Mouse (Mus musculus) embryonic facial prominence, embryonic 15.5 days (tissue): Measurements from ENCODE around the gene Faap24. TPM values are rescaled to one million over a fixed set of nuclear protein-coding genes. Genes with fewer than 3 reads are reported as not detected.

ENCODE experiments used
- ATAC-seq: fragments of 200-750 bp; cut with Nextera tagmentation; 2 replicates; pipeline ENCODE4 v1.8.0; 2017; ENCODE audit warnings: low read depth, moderate TSS enrichment; ENCODE audit not compliant: insufficient number of reproducible peaks, low FRiP score, low TSS enrichment
- H3K27ac ChIP-seq: fragments of 300-500 bp; sonication (generic); replicated peaks from 2 replicates; pipeline ENCODE4 v1.5.1; 2015; ENCODE audit warnings: mild to moderate bottlenecking, inconsistent platforms
- H3K27me3 ChIP-seq: fragments of 300-500 bp; sonication (generic); 2 replicates; pipeline ENCODE4 v1.6.1; 2015; ENCODE audit warnings: inconsistent platforms
- H3K36me3 ChIP-seq: fragments of 300-500 bp; sonication (generic); 2 replicates; pipeline ENCODE4 v1.6.1; 2015; ENCODE audit warnings: mild to moderate bottlenecking, inconsistent platforms
- H3K4me1 ChIP-seq: fragments of 300-500 bp; sonication (generic); 2 replicates; pipeline ENCODE4 v1.6.1; 2015; ENCODE audit warnings: inconsistent platforms
- H3K4me2 ChIP-seq: fragments of 300-500 bp; sonication (generic); replicated peaks from 2 replicates; pipeline ENCODE4 v1.6.1; 2015; ENCODE audit warnings: mild to moderate bottlenecking, inconsistent platforms
- H3K4me3 ChIP-seq: fragments of 300-500 bp; sonication (generic); replicated peaks from 2 replicates; pipeline ENCODE4 v1.5.1; 2015; ENCODE audit warnings: mild to moderate bottlenecking, inconsistent platforms
- H3K9ac ChIP-seq: fragments of 300-500 bp; sonication (generic); 2 replicates; pipeline ENCODE4 v1.6.1; 2015; ENCODE audit warnings: inconsistent platforms
- H3K9me3 ChIP-seq: fragments of 300-500 bp; sonication (generic); replicated peaks from 2 replicates; pipeline ENCODE4 v1.6.1; 2016; ENCODE audit warnings: inconsistent platforms
- WGBS: fragments of 180-500 bp; shearing (Covaris S2); methylation state at CpG from one replicate; pipeline ENCODE4 v1.1.7; 2015; 5-methylcytosine and 5-hydroxymethylcytosine counted together
- polyA plus RNA-seq: library from polyadenylated mRNA; unstranded; fragments of >200 nt; fragmentation: Nextera tagmentation; extraction: Ambion mirVana; gene quantifications from 2 replicates; pipeline ENCODE4 v1.2.1, GENCODE M21; 2015

Faap24 gene
- polyA plus RNA-seq, 1 experiment from 2014 or later: 15.6 TPM

DNA sequence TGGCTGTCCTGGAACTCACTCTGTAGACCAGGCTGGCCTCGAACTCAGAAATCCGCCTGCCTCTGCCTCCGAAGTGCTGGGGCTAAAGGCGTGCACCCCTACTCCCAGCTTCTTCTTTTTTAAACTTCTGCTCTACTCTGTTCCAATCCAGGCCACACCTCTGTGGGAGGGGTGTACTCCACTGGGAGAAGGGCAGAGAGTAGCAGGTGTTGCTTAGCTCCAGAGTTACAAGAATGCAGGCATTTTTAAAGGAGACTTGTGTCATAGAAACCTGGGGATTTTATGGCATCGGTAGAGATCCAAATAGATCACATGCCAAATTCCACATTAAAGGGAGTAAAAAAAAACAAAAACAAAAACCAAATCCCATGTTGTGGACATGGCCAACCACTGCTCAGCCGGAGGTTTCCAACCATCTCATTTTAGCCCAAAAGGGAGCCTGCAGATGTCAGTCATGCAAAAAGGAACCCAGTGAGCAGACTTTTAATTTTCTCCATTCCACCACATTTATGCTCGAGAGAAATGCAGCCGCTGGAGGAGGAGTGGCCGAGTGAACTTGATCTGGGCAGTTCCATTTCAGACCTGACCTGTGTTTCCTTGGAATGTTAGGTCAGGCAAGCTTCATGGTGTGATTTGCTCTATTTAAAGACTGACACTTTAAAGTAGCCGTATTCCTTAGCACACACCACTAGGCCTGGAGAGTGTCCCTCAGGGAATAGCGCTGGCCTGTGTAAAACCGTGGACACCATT is 31.3 kb downstream of the Faap24 start:
- no peak overlapping the region for H3K27ac ChIP-seq
- no peak overlapping the region for H3K4me3 ChIP-seq
- H3K9ac ChIP-seq: no peak overlapping the region
- H3K9me3 ChIP-seq: no peaks in the 10 kb centered on the region
- H3K36me3 ChIP-seq: no peaks in the 10 kb centered on the region
- H3K4me1 ChIP-seq: no peaks in the 10 kb centered on the region
- 54% methylated on average over 12 of the region's 12 CpGs for WGBS
- peak; percentile 51; the same call in 1 of the 2 replicates for ATAC-seq
- no peak overlapping the region for H3K4me2 ChIP-seq
- no peaks in the 10 kb centered on the region for H3K27me3 ChIP-seq

DNA sequence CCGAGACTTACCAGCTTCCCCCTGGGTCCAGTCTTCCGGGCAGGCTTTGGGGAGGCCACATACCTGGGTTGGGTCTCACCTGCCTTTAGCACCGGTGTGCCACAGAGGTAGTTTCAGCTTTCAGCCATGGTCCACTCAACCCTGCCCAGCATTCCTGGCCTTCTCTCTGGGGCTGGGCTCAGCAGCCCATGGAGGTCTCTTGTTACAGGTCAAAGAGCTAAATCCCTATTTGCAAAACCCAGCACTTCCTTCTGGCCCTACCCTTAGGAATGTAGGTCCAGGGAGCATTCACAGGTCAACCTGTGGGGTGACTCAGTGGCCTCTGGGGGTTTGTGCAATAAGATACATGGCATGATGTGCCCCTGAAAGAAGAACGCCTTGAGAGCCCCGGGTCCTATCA is 33.8 kb downstream of the Faap24 start:
- H3K27me3 ChIP-seq: no peaks in the 10 kb centered on the region
- ATAC-seq: peak; percentile 12; the same call in 1 of the 2 replicates

DNA sequence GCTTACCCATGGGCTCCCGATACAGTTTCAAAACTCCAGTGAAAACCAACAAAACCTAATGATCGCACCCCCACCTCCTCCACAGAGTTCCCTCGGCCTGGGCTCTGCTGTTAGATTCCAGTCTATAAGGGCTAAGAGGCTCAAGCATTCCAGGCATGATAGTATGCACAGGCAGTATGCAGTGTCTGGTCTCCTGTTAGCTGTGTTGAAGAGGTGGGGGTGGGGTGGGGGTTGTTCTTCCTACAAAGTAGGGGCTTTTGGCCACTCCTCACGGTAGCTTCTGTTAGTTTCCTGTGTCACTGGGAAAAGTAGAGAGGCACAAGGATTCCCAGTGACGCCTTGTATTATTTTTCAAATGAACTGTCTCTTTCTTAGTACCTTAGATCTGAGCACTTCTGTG is 34.4 kb downstream of the Faap24 start:
- no peak for ATAC-seq
- H3K27me3 ChIP-seq: no peaks in the 10 kb centered on the region
- no peak overlapping the region for H3K4me2 ChIP-seq
- no peak overlapping the region for H3K27ac ChIP-seq
- no peaks in the 10 kb centered on the region for H3K9me3 ChIP-seq
- no peak overlapping the region for H3K9ac ChIP-seq
- no peak overlapping the region for H3K4me3 ChIP-seq
- WGBS: 45% methylated on average over 5 of the region's 5 CpGs
- H3K36me3 ChIP-seq: no peaks in the 10 kb centered on the region
- H3K4me1 ChIP-seq: no peaks in the 10 kb centered on the region

More for the DNA sequence above, 33.8 kb downstream of the Faap24 start:
- Histone ChIP-seq H3K9me3 (no peaks in the 10 kb centered on the region), H3K9ac (no peak overlapping the region), H3K4me2 (no peak overlapping the region), H3K4me3 (no peak overlapping the region), H3K36me3 (no peaks in the 10 kb centered on the region), H3K4me1 (no peaks in the 10 kb centered on the region), H3K27ac (no peak overlapping the region)
- 62% methylated on average over 5 of the region's 5 CpGs for WGBS

DNA sequence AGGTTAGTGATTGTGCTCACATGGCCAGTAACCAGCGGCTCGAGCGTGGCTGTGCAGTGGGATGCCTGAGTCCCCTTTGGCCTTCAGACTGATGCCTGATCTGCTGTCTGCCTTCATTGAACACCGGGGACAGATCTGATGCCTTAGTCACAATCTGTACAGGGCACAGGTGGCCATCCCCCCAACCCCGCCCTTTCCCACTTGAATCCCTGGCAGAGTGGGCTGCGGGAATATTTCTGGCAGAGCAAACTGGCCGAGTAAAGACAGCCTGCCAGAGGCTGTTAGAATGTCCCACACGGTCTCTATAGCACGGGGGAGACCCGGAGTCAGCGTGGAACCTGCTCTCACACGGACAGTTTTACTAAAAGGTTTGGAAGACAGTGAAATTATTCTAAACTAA is 39.0 kb downstream of the Faap24 start:
- Histone ChIP-seq H3K4me1 (no peaks in the 10 kb centered on the region), H3K36me3 (no peaks in the 10 kb centered on the region), H3K27ac (no peak overlapping the region), H3K27me3 (no peaks in the 10 kb centered on the region), H3K9me3 (no peaks in the 10 kb centered on the region), H3K9ac (no peak overlapping the region), H3K4me3 (no peak overlapping the region), H3K4me2 (no peak overlapping the region)
- WGBS: 84% methylated on average over 12 of the region's 12 CpGs
- no peak for ATAC-seq

DNA sequence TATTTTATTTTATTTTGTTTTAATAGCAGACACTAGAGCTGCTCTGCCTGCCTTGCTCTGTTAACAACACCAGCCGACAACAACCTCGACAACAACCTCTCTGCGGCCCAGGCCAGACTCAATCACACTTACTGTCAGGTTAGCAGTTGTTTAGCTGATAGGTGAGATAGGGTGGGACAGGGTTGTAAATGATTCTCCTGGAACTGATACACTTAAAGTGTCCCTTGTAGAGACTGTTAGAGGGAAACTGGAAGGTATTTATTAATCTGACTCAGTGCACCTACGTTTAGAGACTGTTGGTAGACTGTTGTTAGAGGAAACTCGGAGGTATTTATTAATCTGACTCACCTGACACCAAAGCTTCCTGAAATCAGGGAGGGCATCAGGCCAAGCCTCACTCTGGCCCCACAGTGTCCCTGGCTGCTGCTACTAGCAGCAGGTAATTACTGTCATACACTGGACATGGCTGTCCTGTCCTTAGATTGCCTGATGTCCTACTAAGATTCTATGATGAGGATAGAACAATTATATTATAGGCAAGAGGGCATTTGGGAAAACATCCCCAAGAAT is 41.2 kb downstream of the Faap24 start:
- no peak overlapping the region for H3K4me3 ChIP-seq
- no peaks in the 10 kb centered on the region for H3K27me3 ChIP-seq
- H3K4me1 ChIP-seq: no peaks in the 10 kb centered on the region
- WGBS: 72% methylated on average over 5 of the region's 5 CpGs
- H3K9me3 ChIP-seq: no peaks in the 10 kb centered on the region
- no peaks in the 10 kb centered on the region for H3K36me3 ChIP-seq
- H3K9ac ChIP-seq: no peak overlapping the region
- H3K27ac ChIP-seq: no peak overlapping the region
- no peak for ATAC-seq
- no peak overlapping the region for H3K4me2 ChIP-seq

DNA sequence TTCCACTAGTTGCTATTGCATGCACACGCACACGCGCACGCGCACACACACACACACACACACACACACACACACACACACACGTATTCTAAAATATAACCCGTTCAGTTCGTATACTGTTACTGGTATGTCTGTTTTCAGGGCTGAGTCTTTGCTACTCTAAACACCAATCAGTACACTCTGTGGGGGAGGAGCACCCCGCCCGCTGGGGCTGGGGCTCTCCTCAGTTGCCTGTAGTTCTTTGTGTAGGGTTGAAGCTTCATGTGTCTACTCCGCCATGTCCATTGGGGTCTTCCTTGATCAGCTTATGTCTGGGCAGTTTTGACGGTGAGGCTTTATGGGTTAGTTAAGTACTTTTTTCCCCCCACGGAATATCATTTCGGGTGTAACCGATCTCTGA is 43.3 kb downstream of the Faap24 start:
- H3K27ac ChIP-seq: no peak overlapping the region
- no peaks in the 10 kb centered on the region for H3K9me3 ChIP-seq
- no peak for ATAC-seq
- 92% methylated on average over 15 of the region's 15 CpGs for WGBS
- no peak overlapping the region for H3K4me3 ChIP-seq
- H3K9ac ChIP-seq: no peak overlapping the region
- no peaks in the 10 kb centered on the region for H3K36me3 ChIP-seq
- H3K27me3 ChIP-seq: no peaks in the 10 kb centered on the region
- no peak overlapping the region for H3K4me2 ChIP-seq
- no peaks in the 10 kb centered on the region for H3K4me1 ChIP-seq

DNA sequence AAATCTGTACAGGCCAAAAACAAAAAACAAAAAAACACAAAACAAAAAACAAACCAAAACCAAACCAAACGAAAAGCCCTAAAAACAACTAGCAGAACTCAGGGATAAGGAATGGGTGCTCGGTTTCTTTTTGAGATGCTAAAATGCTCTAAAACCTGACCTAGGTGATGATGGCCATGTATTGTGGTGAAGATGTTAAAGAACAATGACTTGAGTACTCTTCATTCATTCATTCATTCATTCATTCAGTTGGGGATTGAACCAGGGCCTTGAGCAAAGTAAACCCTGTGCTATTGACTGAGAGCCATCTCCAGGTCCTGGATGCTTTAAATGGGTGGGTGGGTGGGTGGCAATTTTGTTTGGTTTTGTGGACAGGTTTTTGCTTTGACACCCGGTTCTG is 45.5 kb downstream of the Faap24 start:
- H3K4me2 ChIP-seq: no peak overlapping the region
- H3K9ac ChIP-seq: no peak overlapping the region
- no peaks in the 10 kb centered on the region for H3K4me1 ChIP-seq
- H3K36me3 ChIP-seq: no peaks in the 10 kb centered on the region
- H3K9me3 ChIP-seq: no peaks in the 10 kb centered on the region
- ATAC-seq: no peak
- H3K27me3 ChIP-seq: no peaks in the 10 kb centered on the region
- no peak overlapping the region for H3K4me3 ChIP-seq
- WGBS: 89% methylated on average over 3 of the region's 3 CpGs
- H3K27ac ChIP-seq: no peak overlapping the region

DNA sequence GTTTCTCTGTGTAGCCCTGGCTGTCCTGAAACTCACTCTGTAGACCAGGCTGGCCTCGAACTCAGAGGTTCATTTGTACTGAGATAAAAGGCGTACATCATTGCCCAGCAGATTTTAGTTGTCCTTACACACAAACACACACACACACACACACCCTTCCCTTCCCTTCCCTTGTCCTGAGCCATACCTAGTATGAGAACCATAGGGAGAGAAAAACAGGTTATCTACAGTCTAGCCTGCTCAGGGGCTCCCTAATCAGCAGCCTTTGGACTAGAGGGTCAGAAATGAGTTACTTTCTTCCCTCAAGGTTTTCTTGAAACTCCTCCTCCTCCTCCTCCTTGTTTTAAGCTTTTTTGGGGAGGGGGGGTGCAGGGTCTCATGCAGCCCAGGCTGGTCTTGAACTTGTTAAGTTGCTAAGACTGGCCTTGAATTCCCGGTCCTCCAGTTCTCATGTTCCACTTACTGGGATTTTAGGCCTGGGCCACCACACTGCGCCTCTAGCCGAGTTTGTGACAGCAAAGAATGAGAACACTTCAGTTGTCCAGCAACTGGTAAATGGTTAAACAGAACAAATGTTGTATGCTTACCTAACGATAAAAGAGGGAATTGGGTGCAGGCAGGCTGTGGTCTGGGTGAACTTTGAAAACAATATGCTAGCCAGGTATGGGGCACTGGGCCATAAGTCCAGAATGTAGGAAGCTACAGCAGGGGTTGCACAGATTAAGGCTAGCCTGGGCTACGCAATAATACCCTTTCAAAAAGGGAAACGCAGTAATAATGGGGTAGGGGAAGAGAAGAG is 46.6 kb downstream of the Faap24 start:
- Histone ChIP-seq H3K36me3 (no peaks in the 10 kb centered on the region), H3K4me3 (no peak overlapping the region), H3K4me1 (no peaks in the 10 kb centered on the region), H3K27me3 (no peaks in the 10 kb centered on the region), H3K9ac (no peak overlapping the region), H3K9me3 (no peaks in the 10 kb centered on the region), H3K27ac (no peak overlapping the region), H3K4me2 (no peak overlapping the region)
- WGBS: 88% methylated on average over 8 of the region's 8 CpGs
- ATAC-seq: no peak

DNA sequence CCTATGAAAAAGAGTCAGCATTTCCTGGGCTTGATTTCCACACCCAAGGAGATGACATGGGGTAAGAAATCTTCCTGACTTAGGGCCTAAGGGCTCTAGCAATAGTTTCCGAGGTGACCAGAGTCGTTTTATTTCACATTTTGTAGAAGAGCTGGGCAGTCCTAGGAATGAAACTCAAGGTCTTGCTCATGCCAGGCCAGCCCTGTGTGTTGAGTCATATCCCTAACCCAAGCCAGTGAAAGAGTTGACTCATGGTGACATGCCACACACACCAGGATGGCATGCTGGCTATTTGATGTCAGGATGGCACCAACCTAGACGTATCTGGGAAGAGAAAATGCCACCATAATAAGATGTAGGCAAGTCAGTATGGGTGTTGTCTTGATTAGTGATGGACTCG is 47.6 kb downstream of the Faap24 start:
- H3K27me3 ChIP-seq: no peaks in the 10 kb centered on the region
- H3K27ac ChIP-seq: no peak overlapping the region
- no peak for ATAC-seq
- no peaks in the 10 kb centered on the region for H3K4me1 ChIP-seq
- 86% methylated on average over 4 of the region's 4 CpGs for WGBS
- no peak overlapping the region for H3K4me2 ChIP-seq
- no peaks in the 10 kb centered on the region for H3K36me3 ChIP-seq
- no peak overlapping the region for H3K9ac ChIP-seq
- no peak overlapping the region for H3K4me3 ChIP-seq
- no peaks in the 10 kb centered on the region for H3K9me3 ChIP-seq

DNA sequence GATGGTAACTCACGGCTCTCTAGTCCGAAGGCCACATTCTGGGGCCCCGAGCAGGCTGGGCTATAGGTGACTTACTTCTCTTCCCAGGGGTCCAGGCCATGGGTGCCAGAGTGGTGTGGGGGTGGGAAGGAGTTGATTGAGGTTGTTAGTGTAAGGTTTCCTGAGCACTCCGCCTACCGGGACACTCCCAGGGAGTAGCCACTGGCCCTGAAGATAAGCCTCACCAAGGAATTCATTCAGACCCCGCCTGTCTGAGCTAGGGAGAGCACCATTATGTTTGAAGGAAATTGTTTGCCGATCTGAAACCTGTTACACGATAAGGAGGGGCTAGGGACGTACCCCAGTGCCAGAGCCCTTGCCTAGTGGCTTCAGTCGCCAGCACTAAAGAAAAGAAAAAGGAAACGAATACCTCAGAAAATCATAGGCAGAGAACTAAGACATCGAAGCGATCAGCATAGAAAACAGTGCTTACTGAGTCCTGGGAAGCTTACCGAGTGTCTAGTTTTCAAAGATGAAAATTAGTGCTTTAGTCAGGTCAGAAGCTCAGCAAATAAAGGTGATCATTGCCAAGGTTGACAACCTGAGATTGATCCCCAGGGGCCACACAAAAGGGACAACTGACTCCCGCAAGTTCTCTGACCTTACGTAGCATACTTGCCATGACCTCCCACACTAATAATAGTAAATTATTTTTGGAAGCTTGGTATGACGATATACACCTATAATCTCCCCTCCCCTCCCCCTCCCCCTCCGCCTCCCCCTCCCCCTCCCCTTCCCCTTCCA is 48.5 kb downstream of the Faap24 start:
- Histone ChIP-seq H3K36me3 (no peaks in the 10 kb centered on the region), H3K4me2 (no peak overlapping the region), H3K27ac (no peak overlapping the region), H3K27me3 (no peaks in the 10 kb centered on the region), H3K9ac (no peak overlapping the region), H3K4me3 (no peak overlapping the region), H3K9me3 (no peaks in the 10 kb centered on the region), H3K4me1 (no peaks in the 10 kb centered on the region)
- 69% methylated on average over 17 of the region's 18 CpGs for WGBS
- no peak for ATAC-seq

DNA sequence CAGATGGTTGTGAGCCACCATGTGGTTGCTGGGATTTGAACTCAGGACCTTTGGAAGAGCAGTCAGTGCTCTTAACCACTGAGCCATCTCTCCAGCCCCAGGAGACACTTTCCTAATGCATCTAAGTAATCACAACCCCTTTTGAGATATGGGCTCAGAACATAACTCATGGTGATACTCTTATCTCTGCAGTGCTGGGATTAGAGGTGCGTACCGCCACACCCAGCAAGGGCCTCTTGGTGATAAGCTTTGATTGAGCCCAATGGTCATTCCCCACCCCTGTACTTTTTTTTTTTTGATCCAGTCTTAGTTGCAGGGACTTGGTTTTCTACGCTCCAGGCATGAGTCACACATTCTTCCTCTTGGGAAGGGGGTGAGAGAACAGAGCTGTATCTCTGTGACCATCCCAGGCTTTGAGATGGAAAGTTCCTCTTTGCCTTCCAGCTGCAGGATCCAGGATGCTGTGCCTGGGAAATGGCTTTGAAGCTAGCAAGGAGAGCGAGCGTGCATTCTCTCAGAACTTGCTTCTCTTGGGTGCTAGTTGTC is 51.8 kb downstream of the Faap24 start:
- Histone ChIP-seq H3K4me2 (no peak overlapping the region), H3K27ac (no peak overlapping the region), H3K9ac (no peak overlapping the region), H3K4me1 (0 out of 2 replicates have a peak, but pooled peaks cover 4% of the 10 kb centered on the region), H3K36me3 (no peaks in the 10 kb centered on the region), H3K27me3 (no peaks in the 10 kb centered on the region), H3K4me3 (no peak overlapping the region), H3K9me3 (no peaks in the 10 kb centered on the region)
- no peak for ATAC-seq
- WGBS: 89% methylated on average over 5 of the region's 5 CpGs
